Mouse (Mus musculus) intestine, postnatal 0 days (tissue): Measurements from ENCODE around the gene Ormdl3. TPM values are rescaled to one million over a fixed set of nuclear protein-coding genes. Genes with fewer than 3 reads are reported as not detected.
A peak's percentile ranks its signal among the peaks of the same experiment; 100 is the strongest.

Source experiments
- ATAC-seq: fragments of 200-750 bp; cut with Nextera tagmentation; 2 replicates; pipeline ENCODE4 v1.8.0; 2017; ENCODE audit warnings: mild to moderate bottlenecking, moderate TSS enrichment, moderate library complexity
- H3K27ac ChIP-seq: fragments of 300-500 bp; sonication (generic); 2 replicates; pipeline ENCODE4 v1.5.1; 2014; ENCODE audit warnings: mild to moderate bottlenecking, low read depth, low read length, moderate library complexity
- H3K27me3 ChIP-seq: fragments of 300-500 bp; sonication (generic); replicated peaks from 2 replicates; pipeline ENCODE4 v1.6.1; 2014; ENCODE audit warnings: low read length, mixed read lengths; ENCODE audit not compliant: control insufficient read depth, insufficient read depth
- H3K36me3 ChIP-seq: fragments of 300-500 bp; sonication (generic); 2 replicates; pipeline ENCODE4 v1.6.1; 2014; ENCODE audit warnings: mild to moderate bottlenecking, moderate library complexity; ENCODE audit not compliant: control insufficient read depth, insufficient read depth
- H3K4me1 ChIP-seq: fragments of 300-500 bp; sonication (generic); replicated peaks from 2 replicates; pipeline ENCODE4 v1.6.1; 2014; ENCODE audit warnings: antibody characterized with exemption, low read length, mixed read lengths; ENCODE audit not compliant: control insufficient read depth, insufficient read depth
- H3K4me2 ChIP-seq: fragments of 300-500 bp; sonication (generic); replicated peaks from 2 replicates; pipeline ENCODE4 v1.6.1; 2014; ENCODE audit warnings: low read depth, mild to moderate bottlenecking, moderate library complexity
- H3K4me3 ChIP-seq: fragments of 300-500 bp; sonication (generic); 2 replicates; pipeline ENCODE4 v1.5.1; 2014; ENCODE audit warnings: low read depth, low read length
- H3K9ac ChIP-seq: fragments of 300-500 bp; sonication (generic); 2 replicates; pipeline ENCODE4 v1.6.1; 2014; ENCODE audit warnings: mild to moderate bottlenecking, low read depth, low read length
- H3K9me3 ChIP-seq: fragments of 300-500 bp; sonication (generic); 2 replicates; pipeline ENCODE4 v1.6.1; 2016; ENCODE audit warnings: mixed run types; ENCODE audit not compliant: control insufficient read depth
- CTCF ChIP-seq: sonication (generic); IDR thresholded peaks from 2 replicates; pipeline ENCODE4 v1.5.1; 2016; ENCODE audit warnings: low read depth, mild to moderate bottlenecking, control low read depth, antibody characterized with exemption, moderate library complexity
- WGBS: fragments of 180-500 bp; shearing (Covaris S2); extraction: QIAGEN DNeasy Blood & Tissue Kit; methylation state at CpG from one replicate; pipeline ENCODE4 v1.1.7; 2014; 5-methylcytosine and 5-hydroxymethylcytosine counted together
- polyA plus RNA-seq: library from polyadenylated mRNA; unstranded; fragments of >200 nt; fragmentation: Nextera tagmentation; extraction: Ambion mirVana; gene quantifications from 2 replicates; pipeline ENCODE4 v1.2.1, GENCODE M21; 2015

Gene Ormdl3
- polyA plus RNA-seq, 1 experiment from 2014 or later: 150 TPM

DNA sequence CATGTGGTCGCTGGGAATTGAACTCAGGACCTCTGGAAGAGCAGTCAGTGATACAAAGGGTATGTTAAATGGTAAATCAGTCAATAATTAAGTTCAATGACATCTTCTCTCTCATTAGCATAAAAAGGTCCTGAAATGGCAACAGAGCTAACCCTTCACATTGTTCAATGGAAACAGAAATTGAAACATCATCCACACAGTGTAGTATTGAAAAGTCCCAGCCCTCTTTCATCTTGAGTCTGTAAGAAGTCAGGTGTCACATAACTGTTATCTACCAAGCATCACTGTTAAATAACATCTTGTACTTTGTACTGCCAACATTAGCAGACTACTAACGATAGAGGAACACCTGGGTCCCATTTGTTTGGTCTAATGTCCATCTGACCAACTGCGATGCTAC, 24.1 kb downstream of the Ormdl3 start:
- no peaks in the 10 kb centered on the region for H3K9me3 ChIP-seq
- ATAC-seq: peak; percentile 37
- peak overlapping the region; percentile 92 for H3K27ac ChIP-seq
- no peak for TF ChIP-seq CTCF
- H3K4me1 ChIP-seq: peaks cover 8% of the 10 kb centered on the region; the same call in 1 of the 2 replicates
- no peak overlapping the region for H3K4me3 ChIP-seq
- no peak overlapping the region for H3K4me2 ChIP-seq
- no peaks in the 10 kb centered on the region for H3K27me3 ChIP-seq
- WGBS: 45% methylated on average over 3 of the region's 3 CpGs
- H3K9ac ChIP-seq: no peak overlapping the region
- no peaks in the 10 kb centered on the region for H3K36me3 ChIP-seq

DNA sequence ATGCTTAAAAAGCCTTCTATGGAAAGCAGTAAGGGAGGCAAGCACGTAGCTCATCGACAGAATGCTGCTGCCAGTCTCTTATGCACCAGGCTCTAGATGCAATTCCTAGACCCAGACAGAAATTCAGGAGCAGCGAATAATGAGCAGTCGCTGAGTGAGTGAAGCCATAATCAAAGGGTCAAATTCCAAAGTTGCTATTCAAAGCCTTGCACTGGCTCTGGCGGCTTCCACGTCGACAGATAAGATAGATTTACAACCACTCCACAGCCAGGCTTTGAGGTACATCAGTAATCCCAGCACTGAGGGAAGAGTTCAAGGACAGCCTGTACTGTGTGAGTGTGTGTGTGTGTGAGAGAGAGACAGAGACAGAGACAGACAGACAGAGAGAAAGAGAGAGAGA, 26.2 kb downstream of the Ormdl3 start:
- no peaks in the 10 kb centered on the region for H3K27me3 ChIP-seq
- WGBS: 13% methylated on average over 7 of the region's 7 CpGs
- no peaks in the 10 kb centered on the region for H3K36me3 ChIP-seq
- peaks cover 8% of the 10 kb centered on the region; the same call in 1 of the 2 replicates for H3K4me1 ChIP-seq
- H3K9me3 ChIP-seq: no peaks in the 10 kb centered on the region
- peak; percentile 71 for ATAC-seq
- H3K4me2 ChIP-seq: no peak overlapping the region
- H3K9ac ChIP-seq: no peak overlapping the region
- no peak for TF ChIP-seq CTCF
- peak overlapping the region; percentile 92 for H3K27ac ChIP-seq
- H3K4me3 ChIP-seq: no peak overlapping the region

DNA sequence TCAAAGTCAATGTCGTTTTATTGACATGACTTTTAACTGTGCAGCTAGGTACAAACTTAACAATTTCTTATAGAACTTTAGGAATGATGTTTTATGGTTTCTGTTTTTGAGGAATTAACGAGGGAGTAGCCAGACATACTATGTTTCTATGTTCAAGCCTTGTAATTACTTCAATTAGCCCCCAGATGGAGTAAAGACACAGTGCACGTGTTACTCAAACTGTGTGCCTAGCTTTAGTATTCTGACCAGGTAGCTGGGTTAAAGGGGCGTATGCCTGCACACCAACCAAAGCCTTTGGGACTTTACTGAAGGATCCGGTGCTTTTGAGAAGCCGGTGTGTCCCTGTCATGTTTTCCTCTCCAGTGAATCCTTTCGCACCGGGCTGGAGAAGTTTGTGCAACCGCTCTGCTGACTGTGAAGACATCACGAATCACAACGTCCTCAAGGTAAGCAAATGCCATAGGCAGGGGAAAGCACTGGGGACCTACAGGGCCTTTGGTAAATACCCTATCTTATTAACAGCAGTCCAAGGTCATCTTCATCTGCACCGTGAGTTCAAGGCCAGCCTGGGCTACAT, 32.0 kb downstream of the Ormdl3 start:
- Histone ChIP-seq H3K36me3 (no peaks in the 10 kb centered on the region), H3K27me3 (peaks cover 5% of the 10 kb centered on the region; the same call in 1 of the 2 replicates), H3K4me1 (no peaks in the 10 kb centered on the region), H3K9me3 (no peaks in the 10 kb centered on the region), H3K4me3 (no peak overlapping the region), H3K4me2 (no peak overlapping the region), H3K27ac (no peak overlapping the region), H3K9ac (no peak overlapping the region)
- peak; percentile 79 for TF ChIP-seq CTCF
- ATAC-seq: no peak
- 44% methylated on average over 12 of the region's 12 CpGs for WGBS

GRCm38 (mm10) chr11:98553966-98554365, 33.2 kb downstream of the Ormdl3 start:
- Histone ChIP-seq H3K36me3 (no peaks in the 10 kb centered on the region), H3K9me3 (no peaks in the 10 kb centered on the region), H3K27me3 (peaks cover 10% of the 10 kb centered on the region; the same call in 1 of the 2 replicates), H3K27ac (no peak overlapping the region), H3K4me2 (no peak overlapping the region), H3K9ac (no peak overlapping the region), H3K4me1 (no peaks in the 10 kb centered on the region), H3K4me3 (no peak overlapping the region)
- TF ChIP-seq CTCF: peak; percentile 22; the same call in 1 of the 2 replicates
- no peak for ATAC-seq
- WGBS: 91% methylated on average over 4 of the region's 4 CpGs

- 0 out of 2 replicates have a peak, but pooled peaks have one; percentile 3 for TF ChIP-seq CTCF
- Histone ChIP-seq H3K27me3 (peaks cover 33% of the 10 kb centered on the region), H3K36me3 (no peaks in the 10 kb centered on the region), H3K4me3 (peak within 1 kb of the TSS; percentile 78), H3K27ac (0 out of 2 replicates have a peak within 1 kb of the TSS, but pooled peaks have one; percentile 41), H3K4me2 (peak within 1 kb of the TSS; percentile 84), H3K9me3 (no peaks in the 10 kb centered on the region), H3K4me1 (no peaks in the 10 kb centered on the region), H3K9ac (peak within 1 kb of the TSS; percentile 52)
- WGBS: under 1% methylated on average over 51 of the region's 51 CpGs
- ATAC-seq: peak; percentile 96
Observed at GRCm38 (mm10) chr11:98550975-98551828, 36.0 kb downstream of the Ormdl3 start, which contains the start of gene Zpbp2. Gene Zpbp2 (plus strand): TSS chr11:98551097.

- WGBS: 21% methylated on average over 20 of the region's 20 CpGs
- Histone ChIP-seq H3K36me3 (no peaks in the 10 kb centered on the region), H3K4me2 (peak overlapping the region; percentile 84), H3K27ac (no peak overlapping the region), H3K9ac (peak overlapping the region; percentile 52), H3K4me3 (peak overlapping the region; percentile 78), H3K4me1 (no peaks in the 10 kb centered on the region), H3K27me3 (peaks cover 41% of the 10 kb centered on the region), H3K9me3 (no peaks in the 10 kb centered on the region)
- no peak for TF ChIP-seq CTCF
- no peak for ATAC-seq
Observed at GRCm38 (mm10) chr11:98550311-98550974, 36.7 kb downstream of the Ormdl3 start.
